Mouse (Mus musculus) erythroblast, adult 5-6 weeks (primary cell): ENCODE measurements at regions not wholly inside any gene's neighbourhood (a gene's known extent, or its start where the extent isn't known, plus 50 kb on each side); places are given as distances from the start of the nearest gene placed in this dataset.

ENCODE experiments used
- ATAC-seq: replicated peaks from 2 replicates; pipeline ENCODE4 v1.8.0; 2016; ENCODE audit warnings: moderate number of reproducible peaks, mild to moderate bottlenecking, moderate TSS enrichment, inconsistent platforms; ENCODE audit not compliant: poor library complexity, low FRiP score, severe bottlenecking

DNA sequence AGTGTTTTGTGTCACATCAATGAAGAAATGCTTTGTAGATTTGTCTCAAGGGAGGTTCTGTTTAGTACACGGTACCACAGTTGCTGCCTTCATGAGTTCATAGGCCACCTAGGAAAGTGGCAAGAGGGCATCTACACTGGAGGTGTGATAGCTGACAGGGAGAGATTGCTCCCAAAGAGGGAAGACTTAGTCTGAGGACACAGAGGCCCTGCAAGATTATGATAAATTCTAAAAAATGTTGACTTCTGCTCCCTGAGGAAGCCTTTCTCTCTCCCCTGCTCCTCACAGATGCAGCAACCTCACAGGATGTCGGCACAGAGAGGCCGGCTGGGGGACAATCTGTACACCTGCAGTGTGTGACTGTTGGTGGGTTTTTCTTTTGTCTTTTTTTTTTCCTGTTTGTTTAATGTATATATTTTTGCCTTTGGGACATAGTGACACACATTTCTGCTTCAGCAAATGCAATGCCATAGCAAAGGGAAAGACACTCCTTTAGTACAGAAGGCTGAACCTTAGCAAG lies 133.5 kb upstream of the Lpp start:
- ATAC-seq, result no peak

DNA sequence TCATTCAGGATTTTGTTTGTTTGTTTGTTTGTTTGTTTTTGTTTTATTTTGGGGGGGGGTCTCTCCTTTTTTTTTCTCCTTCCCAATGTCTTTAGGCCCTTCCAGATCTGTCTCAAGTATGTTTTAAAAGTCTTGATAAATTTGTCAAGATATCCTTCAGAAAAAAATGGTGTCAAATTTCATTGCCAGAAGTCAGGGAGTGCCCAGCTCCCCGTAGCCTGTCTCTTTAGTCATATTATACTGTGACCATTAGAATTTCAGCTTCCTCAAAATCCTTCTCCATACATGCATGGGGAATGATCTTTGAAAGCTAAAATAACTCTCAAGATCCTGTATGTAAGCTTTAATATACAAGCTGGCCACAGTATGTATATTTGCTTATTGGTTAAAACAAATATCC lies 134.3 kb upstream of the Lpp start:
- no peak for ATAC-seq

- no peak for ATAC-seq
These were observed 138.3 kb upstream of the Lpp start for GRCm38 (mm10) chr16:24255037-24255436.

GRCm38 (mm10) chr16:24254590-24254989 lies 138.7 kb upstream of the Lpp start:
- no peak for ATAC-seq

DNA sequence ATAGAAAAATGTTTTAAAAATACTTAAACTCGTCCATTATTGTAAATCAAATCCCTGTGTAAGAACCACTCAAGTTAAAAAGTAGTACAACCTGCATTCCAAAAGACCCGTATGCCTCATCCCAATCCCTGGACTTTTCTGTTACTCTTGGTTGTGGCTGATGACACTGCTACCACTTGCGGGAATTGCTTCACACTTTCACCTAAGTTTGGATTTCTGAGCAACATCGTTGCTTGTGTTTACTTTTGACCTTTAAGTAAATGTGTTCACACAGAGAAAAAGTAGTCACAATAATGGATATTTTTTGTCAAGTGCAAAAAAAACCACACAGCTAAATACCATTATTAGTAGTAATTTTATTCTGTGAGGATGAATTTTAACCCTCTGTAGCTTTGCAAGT lies 139.2 kb upstream of the Lpp start:
- no peak for ATAC-seq

DNA sequence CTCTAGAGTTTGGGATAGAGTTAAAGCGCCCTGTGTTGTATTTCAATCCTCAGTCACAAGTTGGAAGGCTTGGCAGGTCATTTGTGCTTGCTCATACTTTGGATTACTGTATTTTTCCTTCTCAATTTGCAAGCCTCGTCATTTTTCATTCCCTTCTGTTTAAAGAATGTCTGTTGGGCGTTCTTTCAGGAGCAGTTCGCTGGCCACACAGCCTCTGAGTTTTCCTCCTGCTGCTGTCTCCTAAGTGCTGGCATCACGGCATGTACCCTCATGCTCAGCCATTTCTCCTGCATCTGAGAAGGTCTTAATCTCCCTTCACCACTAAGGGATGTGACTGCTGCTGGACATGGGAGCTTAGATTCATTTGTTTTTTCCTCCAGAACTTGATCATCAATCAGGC lies 146.0 kb upstream of the Lpp start:
- no peak for ATAC-seq

DNA sequence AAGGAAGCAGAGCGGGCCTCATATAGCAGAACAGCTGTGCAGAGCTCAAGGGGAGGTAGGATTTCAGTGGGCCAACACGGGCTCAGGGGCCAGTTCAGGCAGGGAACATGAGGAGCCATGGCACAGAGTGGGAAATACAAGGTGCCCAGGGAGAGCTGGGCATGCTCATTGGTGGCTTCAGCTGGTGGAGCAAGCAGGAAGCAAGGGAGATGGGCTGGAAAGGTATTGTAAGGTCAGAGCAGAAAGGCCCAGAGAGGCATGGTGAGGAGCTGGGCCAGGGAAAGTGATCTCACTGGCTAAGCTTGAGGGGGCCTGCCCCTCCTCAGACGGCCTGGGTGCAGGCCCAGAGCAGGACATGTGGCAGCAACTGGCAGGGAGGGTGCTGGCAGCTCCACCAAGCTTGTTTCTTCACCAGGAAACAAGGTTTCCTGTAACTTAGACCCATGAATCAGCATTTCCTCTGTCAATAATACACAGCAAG lies 155.2 kb upstream of the Lpp start:
- no peak for ATAC-seq

GRCm38 (mm10) chr16:24237425-24237824 lies 155.9 kb upstream of the Lpp start:
- ATAC-seq, result no peak

GRCm38 (mm10) chr16:24237013-24237412 lies 156.3 kb upstream of the Lpp start:
- no peak for ATAC-seq

GRCm38 (mm10) chr16:24236511-24236910 lies 156.8 kb upstream of the Lpp start:
- ATAC-seq, result no peak

GRCm38 (mm10) chr16:24234795-24235194 lies 158.5 kb upstream of the Lpp start:
- no peak for ATAC-seq

DNA sequence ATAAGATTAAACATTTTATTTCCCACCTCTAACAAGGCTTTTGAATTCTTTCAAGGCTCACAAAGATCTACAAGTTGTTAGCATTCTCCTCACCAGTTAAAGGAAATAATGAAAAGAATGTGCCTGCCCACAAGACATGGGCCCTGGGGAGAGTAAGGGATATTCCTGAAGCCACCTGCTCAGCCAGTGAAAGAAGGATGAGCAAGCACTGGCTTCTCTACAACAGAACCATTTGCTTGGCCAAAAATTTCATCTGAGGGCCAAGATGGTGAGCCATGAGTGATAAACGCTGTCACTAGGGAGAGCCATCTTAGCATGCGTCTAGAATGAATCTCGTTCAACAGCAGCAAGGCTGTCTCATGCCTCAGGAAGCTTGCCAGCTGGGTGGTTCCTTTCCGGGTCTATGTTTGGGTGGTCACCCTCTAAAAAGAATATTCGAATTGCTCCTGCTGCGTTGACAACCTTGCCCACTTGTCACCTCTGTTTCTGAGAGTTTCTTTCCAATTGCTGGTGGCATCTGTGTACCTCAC lies 161.2 kb upstream of the Lpp start:
- ATAC-seq, result no peak

- ATAC-seq, result no peak
These were observed 161.8 kb upstream of the Lpp start for GRCm38 (mm10) chr16:24231506-24231905.

GRCm38 (mm10) chr16:24229002-24229607 lies 164.2 kb upstream of the Lpp start:
- ATAC-seq, result no peak

- ATAC-seq, result no peak
These were observed 167.4 kb upstream of the Lpp start for GRCm38 (mm10) chr16:24225897-24226296.

DNA sequence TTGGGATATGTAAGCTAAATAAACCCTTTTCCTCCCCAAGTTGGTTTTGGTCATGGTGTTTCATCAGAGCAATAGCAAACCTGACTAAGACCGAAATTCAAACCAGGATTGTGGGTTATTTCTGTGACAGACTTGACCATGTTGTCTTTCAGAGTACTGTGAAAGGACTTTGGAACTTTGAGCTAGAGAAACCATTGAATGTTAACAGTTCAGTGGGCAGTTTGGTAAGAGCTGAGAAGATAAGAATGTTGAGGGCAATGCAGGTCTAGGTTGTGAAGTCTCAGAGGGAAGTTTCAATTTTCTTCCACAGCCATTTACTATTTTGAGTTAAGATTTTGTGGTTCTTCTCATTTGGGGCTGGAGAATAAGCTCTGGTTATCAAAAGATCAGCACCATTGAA lies 168.2 kb upstream of the Lpp start:
- ATAC-seq, result no peak

DNA sequence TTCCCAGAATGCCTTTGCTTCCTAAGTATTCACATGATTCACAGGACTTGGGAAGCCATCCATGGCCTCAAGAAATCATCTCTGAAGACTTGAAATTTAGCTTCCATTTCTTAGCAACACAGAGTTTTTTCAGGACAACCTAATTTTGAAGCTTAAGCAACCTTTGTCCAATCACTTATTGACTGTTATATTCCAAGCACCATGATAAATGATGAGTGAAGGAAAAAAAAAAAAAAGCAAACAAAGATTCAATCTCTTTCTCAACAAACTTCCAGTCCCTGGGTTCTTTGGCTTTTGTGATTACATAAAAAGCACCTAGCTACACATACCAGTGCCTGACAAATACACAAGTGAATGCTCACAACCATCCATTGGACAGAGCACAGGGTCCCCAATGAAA lies 169.4 kb upstream of the Lpp start:
- no peak for ATAC-seq

DNA sequence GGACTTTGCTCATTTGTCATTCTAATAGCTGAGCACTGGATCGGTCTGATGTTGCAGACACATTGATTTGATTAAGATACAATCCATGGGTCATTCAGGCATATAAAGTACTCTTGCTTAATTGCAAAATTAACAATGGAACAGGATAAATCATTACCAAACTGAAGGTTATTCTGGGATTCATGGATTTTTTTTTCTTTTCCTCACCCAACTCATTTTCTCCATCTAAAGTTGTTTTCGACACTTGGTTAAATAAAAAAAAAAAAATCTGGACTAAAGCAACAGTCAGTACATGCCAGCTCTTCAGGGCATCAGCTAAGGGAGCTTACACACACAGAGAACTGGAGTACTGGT lies 169.8 kb upstream of the Lpp start:
- ATAC-seq, result no peak

DNA sequence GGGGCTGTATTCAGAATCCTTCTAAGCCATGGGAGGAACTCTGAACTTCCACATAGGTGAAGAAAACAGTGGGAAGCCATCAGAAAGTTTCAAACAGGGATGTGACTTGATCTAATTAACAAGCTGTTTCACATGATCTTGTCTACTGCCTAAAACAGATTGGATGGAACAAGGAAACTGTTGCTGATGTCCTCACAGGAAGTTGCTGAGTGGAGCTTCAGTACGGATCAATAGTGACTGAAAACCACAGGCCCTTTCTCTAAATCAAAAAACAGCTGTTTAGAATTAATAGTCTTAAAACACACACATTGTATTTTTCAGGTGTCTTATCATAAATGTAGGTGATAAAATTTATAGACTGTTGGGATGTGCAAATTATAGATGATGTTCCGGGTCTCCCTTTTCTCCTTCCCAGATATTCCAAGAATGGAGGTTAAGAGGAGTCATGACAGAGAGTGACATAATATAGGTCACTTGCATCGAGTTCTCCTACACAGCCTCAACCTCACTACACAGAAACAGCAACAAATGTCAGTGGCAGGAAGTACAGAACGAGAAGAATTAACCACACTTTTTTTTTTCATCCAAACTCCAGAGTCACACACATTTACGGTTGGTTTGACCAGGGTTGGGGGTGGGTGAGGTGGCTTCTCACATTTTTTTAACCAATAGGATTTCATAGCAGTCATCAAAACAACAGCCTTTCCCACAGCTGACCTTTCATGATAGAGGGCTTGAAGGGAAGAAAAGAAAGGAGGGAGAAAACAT lies 170.4 kb upstream of the Lpp start:
- ATAC-seq, result no peak

- ATAC-seq, result no peak
These were observed 171.3 kb upstream of the Lpp start for GRCm38 (mm10) chr16:24221992-24222391.

- ATAC-seq, result no peak
These were observed 172.7 kb upstream of the Lpp start for GRCm38 (mm10) chr16:24220613-24221012.
